Mouse (Mus musculus) E14TG2a.4 (cell line): Measurements from ENCODE around the gene Gm17361.
"Not testable (repeated sequence)": the region's sequence is repeated elsewhere in the genome, so short reads cannot be mapped to it uniquely, and the experiment has no call there.

Source experiments
- H3K27me3 ChIP-seq: 2 replicates; pipeline ENCODE4 v1.6.1; 2014; ENCODE audit warnings: low read length, control low read depth; ENCODE audit not compliant: insufficient read depth
- H3K36me3 ChIP-seq: 2 replicates; pipeline ENCODE4 v1.6.1; 2014; ENCODE audit warnings: low read length, control low read depth; ENCODE audit not compliant: insufficient read depth
- H3K4me1 ChIP-seq: replicated peaks from 2 replicates; pipeline ENCODE4 v1.6.1; 2014; ENCODE audit warnings: low read depth, low read length, control low read depth
- H3K4me3 ChIP-seq: replicated peaks from 2 replicates; pipeline ENCODE4 v1.5.1; 2014; ENCODE audit warnings: mild to moderate bottlenecking, low read length
- H3K9me3 ChIP-seq: 2 replicates; pipeline ENCODE4 v1.6.1; 2014; ENCODE audit warnings: low read length, control low read depth

Gene Gm17361

GRCm38 (mm10) chrX:125003863-125004262 is at the start of gene Gm17361:
Gene Gm17361, plus strand, starts transcription at chrX:125004163.
- H3K9me3 ChIP-seq, H3K27me3 ChIP-seq, H3K4me1 ChIP-seq, H3K4me3 ChIP-seq, H3K36me3 ChIP-seq: not testable (repeated sequence)
